Comparison of ENCODE assay signal across 9 mouse cellular contexts in the genomic region with DNA sequence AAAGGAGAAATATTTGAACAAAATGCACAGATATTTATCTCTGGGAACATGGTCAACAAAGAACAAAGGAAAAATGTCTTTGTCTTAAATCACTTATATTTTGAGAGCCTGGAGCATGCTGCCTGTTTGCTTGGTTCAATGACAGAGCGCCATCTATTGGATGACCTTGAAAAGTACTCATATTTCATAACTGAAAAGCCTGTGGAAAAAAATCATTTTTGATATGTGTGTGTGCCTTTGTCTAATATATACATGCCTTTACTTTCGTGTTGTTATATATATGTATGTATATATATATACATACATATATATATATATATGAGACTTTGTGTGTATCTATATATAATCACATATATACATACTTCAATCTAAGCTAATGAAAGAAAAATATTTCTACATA.
DNase-seq lines count a peak whose midpoint lies in the region; ATAC-seq and TF ChIP-seq lines count a peak whose summit lies in the region.
"Had no signal": no experiment of that assay in that cellular context is flagged by ENCODE, and none has a peak within 500 bp of the region (broad histone marks: within the 10 kb centered on the region; RNA-seq: fewer than 3 reads in every experiment).

No protein-coding gene starts in this region.

- no peaks in the 10 kb centered on the region for H3K9me3 ChIP-seq in MEL (replicated peaks; ENCODE audit: insufficient read depth, low read length)
- H3K9me3 ChIP-seq in limb, embryonic 11.5 days (ENCODE audit: control insufficient read depth, low read length), result no peaks in the 10 kb centered on the region
- H3K9me3 ChIP-seq: limb, embryonic 15.5 days had no signal

- 8% methylated on average over 2 of the region's 2 CpGs for WGBS in limb, embryonic 11.5 days

- peak; percentile 4 for DNase-seq in layer of hippocampus, adult 11-12 months (ENCODE audit: low spot score)
- DNase-seq in layer of hippocampus, adult 8-10 months (ENCODE audit: low spot score in 2 of 2), result no peak
- DNase-seq in MEL (ENCODE audit: low read depth, low spot score), result peak; percentile 67
- no peak for DNase-seq in limb, embryonic 11.5 days (ENCODE audit: low spot score)
- no peak for DNase-seq in spleen, postnatal 10 days (ENCODE audit: low spot score in 2 of 2)
- DNase-seq in thymus, adult 18-20 months, result no peak
- DNase-seq in adrenal gland, adult 18-20 months (ENCODE audit: low spot score in 2 of 2), result no peak

- H3K79me2 ChIP-seq in MEL (ENCODE audit: control insufficient read depth, insufficient read depth, low read length, poor library complexity), result no peaks in the 10 kb centered on the region

- no peak overlapping the region for H3K4me3 ChIP-seq in MEL (ENCODE audit: control insufficient read depth in 1 of 2, insufficient read depth in 1 of 2, low read depth in 2 of 2, low read length in 2 of 2)
- no peak overlapping the region for H3K4me3 ChIP-seq in cortical plate, adult 2 months (ENCODE audit: insufficient read depth, low read length)
- no peak overlapping the region for H3K4me3 ChIP-seq in limb, embryonic 11.5 days (ENCODE audit: low read depth, low read length)
- H3K4me3 ChIP-seq: limb, embryonic 15.5 days had no signal

- no peaks in the 10 kb centered on the region for H3K36me3 ChIP-seq in MEL (ENCODE audit: control insufficient read depth in 1 of 2, insufficient read depth in 2 of 2, low read length in 2 of 2)
- H3K36me3 ChIP-seq in limb, embryonic 11.5 days (ENCODE audit: control insufficient read depth, insufficient read depth, low read length), result no peaks in the 10 kb centered on the region
- H3K36me3 ChIP-seq: limb, embryonic 15.5 days had no signal

- no peak for TF ChIP-seq EP300 in MEL (IDR thresholded peaks at IDR 0.05; ENCODE audit: low read depth in 1 of 2, low read length in 2 of 2)

- TF ChIP-seq RAD21 in MEL (IDR thresholded peaks at IDR 0.05; ENCODE audit: low read depth, low read length), result peak; percentile 86

- peak; percentile 26 to 70 (median 55); a peak in 5 of 6 replicates for TF ChIP-seq CTCF in MEL (IDR thresholded peaks at IDR 0.05 in 2 of 3, conservative IDR thresholded peaks at IDR 0.05 in 1 of 3; ENCODE audit: control insufficient read depth in 1 of 3, insufficient read depth in 1 of 3, low read depth in 2 of 3, low read length in 3 of 3, poor library complexity in 1 of 3, severe bottlenecking in 1 of 3)
- TF ChIP-seq CTCF in cortical plate, adult 2 months (IDR thresholded peaks at IDR 0.05; ENCODE audit: extremely low read depth, insufficient read depth, low read length), result peak; percentile 42; the same call in 1 of the 2 replicates

- no peak overlapping the region for H3K4me2 ChIP-seq in limb, embryonic 11.5 days (ENCODE audit: low read depth, severe bottlenecking)
- H3K4me2 ChIP-seq: limb, embryonic 15.5 days had no signal

- TF ChIP-seq POLR2A in MEL (IDR thresholded peaks at IDR 0.05; ENCODE audit: control insufficient read depth in 1 of 2, insufficient read depth in 1 of 2, low read depth in 1 of 2, low read length in 2 of 2, poor library complexity in 1 of 2), result no peak
- no peak for TF ChIP-seq POLR2A in cortical plate, adult 2 months (IDR thresholded peaks at IDR 0.05; ENCODE audit: extremely low read depth, insufficient read depth, low read length)

- H3K27me3 ChIP-seq in MEL (ENCODE audit: control insufficient read depth in 1 of 2, insufficient read depth in 2 of 2, low read length in 2 of 2), result no peaks in the 10 kb centered on the region
- H3K27me3 ChIP-seq in limb, embryonic 11.5 days (ENCODE audit: control insufficient read depth, insufficient read depth, low read length), result no peaks in the 10 kb centered on the region
- H3K27me3 ChIP-seq: limb, embryonic 15.5 days had no signal

- peak; percentile 55; the same call in 1 of the 2 replicates for ATAC-seq in limb, embryonic 11.5 days (ENCODE audit: insufficient number of reproducible peaks, low FRiP score, low TSS enrichment, low read depth)

- no peaks in the 10 kb centered on the region for H3K4me1 ChIP-seq in MEL (ENCODE audit: control insufficient read depth in 1 of 2, insufficient read depth in 2 of 2, low read length in 2 of 2)
- H3K4me1 ChIP-seq in cortical plate, adult 2 months (ENCODE audit: control insufficient read depth, insufficient read depth, low read length), result no peaks in the 10 kb centered on the region
- no peaks in the 10 kb centered on the region for H3K4me1 ChIP-seq in limb, embryonic 11.5 days (ENCODE audit: control insufficient read depth, insufficient read depth, low read length)
- H3K4me1 ChIP-seq: limb, embryonic 15.5 days had no signal

- no peak overlapping the region for H3K9ac ChIP-seq in MEL (ENCODE audit: control insufficient read depth, low read depth, low read length, poor library complexity, severe bottlenecking)
- no peak overlapping the region for H3K9ac ChIP-seq in limb, embryonic 11.5 days (ENCODE audit: low read length)
- H3K9ac ChIP-seq: limb, embryonic 15.5 days had no signal

- H3K27ac ChIP-seq in MEL (ENCODE audit: control insufficient read depth, low read depth, low read length), result no peak overlapping the region
- H3K27ac ChIP-seq in cortical plate, adult 2 months (ENCODE audit: insufficient read depth, low read length), result no peak overlapping the region
- H3K27ac ChIP-seq in limb, embryonic 11.5 days (replicated peaks; ENCODE audit: low read depth, low read length), result no peak overlapping the region

TF ChIP-seq in MEL, 35 proteins besides CTCF, POLR2A, EP300 and RAD21:
- TF ChIP-seq ELF1 (IDR thresholded peaks at IDR 0.05; ENCODE audit: low read depth, low read length) (no peak), MAZ (IDR thresholded peaks at IDR 0.05; ENCODE audit: low read depth, low read length) (no peak), ZC3H11A (IDR thresholded peaks at IDR 0.05; ENCODE audit: low read depth, low read length) (peak; percentile 84), MXI1 (IDR thresholded peaks at IDR 0.05; ENCODE audit: low read depth, low read length) (no peak), NELFE (IDR thresholded peaks at IDR 0.05; ENCODE audit: low read depth, low read length) (no peak), GATA1 (IDR thresholded peaks at IDR 0.05; ENCODE audit: low read depth, low read length) (no peak), SMC3 (IDR thresholded peaks at IDR 0.05; ENCODE audit: low read depth, low read length) (peak; percentile 77), MYC (IDR thresholded peaks at IDR 0.05; ENCODE audit: low read depth, low read length) (0 out of 2 replicates have a peak, but pooled peaks have one; percentile 33), TCF12 (IDR thresholded peaks at IDR 0.05; ENCODE audit: low read depth, low read length) (no peak), ZMIZ1 (IDR thresholded peaks at IDR 0.05; ENCODE audit: low read depth, low read length) (no peak), ZNF384 (IDR thresholded peaks at IDR 0.05; ENCODE audit: low read depth, low read length) (no peak)

Comparison
In these comparisons a context has a peak if more than half of its experiments do, and no peak if none do; other contexts are left out.
1. DNase-seq: peak in layer of hippocampus, adult 11-12 months (single experiment) and MEL (single experiment); none in layer of hippocampus, adult 8-10 months (0 of 2), limb, embryonic 11.5 days (single experiment), spleen, postnatal 10 days (0 of 2), thymus, adult 18-20 months (0 of 2) and adrenal gland, adult 18-20 months (0 of 2).